Mouse (Mus musculus) liver, postnatal 0 days (tissue): ENCODE measurements around the gene Fcgrt.

Source experiments
- CTCF ChIP-seq: sonication (generic); IDR thresholded peaks from 2 replicates; pipeline ENCODE4 v1.5.1; 2016; ENCODE audit warnings: antibody characterized with exemption, low read depth
- EP300 ChIP-seq: IDR thresholded peaks from 2 replicates; pipeline ENCODE4 v1.6.1; 2016; ENCODE audit warnings: antibody characterized with exemption, low read depth, mild to moderate bottlenecking

DNA sequence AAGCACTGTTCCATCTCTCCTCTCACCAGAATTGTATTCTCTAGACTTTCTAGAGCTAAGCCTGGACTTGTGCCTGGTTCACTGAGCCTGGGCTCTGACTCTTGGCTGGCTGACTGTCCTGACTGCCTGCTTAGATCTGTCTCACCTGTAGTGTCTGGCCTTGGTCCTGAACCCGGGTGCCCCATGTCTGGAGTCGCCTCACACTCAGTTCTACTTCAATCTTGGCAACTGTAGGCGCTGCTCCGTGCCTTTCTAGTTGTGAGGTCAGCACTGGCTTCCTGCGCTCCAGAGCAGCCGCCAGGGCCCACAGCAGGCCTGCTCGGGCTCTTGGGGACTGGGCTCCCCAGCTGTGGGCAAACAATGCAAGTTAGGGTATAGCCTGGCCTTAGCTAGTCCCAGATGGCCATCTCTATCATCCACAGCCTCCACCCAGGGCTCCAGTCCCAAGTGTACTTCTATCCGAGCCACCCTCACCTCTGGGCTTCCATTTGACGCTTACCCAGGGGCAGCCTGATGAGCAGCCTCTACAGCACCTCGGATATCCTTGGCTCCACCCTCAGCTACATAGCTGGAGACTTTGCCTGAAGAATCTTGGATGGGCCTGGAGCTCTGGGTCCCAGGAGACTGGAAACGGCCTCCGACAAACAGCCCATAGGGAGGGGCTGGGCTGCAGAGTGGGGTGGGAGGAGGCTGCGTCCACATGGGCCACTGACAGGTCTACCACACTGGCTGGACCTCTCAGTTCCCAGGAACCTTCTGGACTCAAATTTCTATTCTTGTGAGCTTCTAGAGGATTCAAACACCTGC lies 40.9 kb upstream of the Fcgrt start:
- TF ChIP-seq CTCF (no peak), EP300 (no peak)
